Mouse (Mus musculus) CH12.LX (cell line): ENCODE measurements at regions not wholly inside any gene's neighbourhood (a gene's known extent, or its start where the extent isn't known, plus 50 kb on each side); places are given as distances from the start of the nearest gene placed in this dataset.

Experiments used
- DNase-seq: peaks from one replicate; pipeline ENCODE4 v3.0.0-alpha.2; 2013; ENCODE audit errors: extremely low read depth
- H3K27ac ChIP-seq: 2 replicates; pipeline ENCODE4 v1.5.1; 2012; ENCODE audit warnings: low read depth, mild to moderate bottlenecking, control low read depth, moderate library complexity; ENCODE audit not compliant: insufficient read depth
- H3K27me3 ChIP-seq: replicated peaks from 2 replicates; pipeline ENCODE3; 2012; ENCODE audit warnings: inconsistent platforms
- H3K36me3 ChIP-seq, 2 experiments: replicated peaks in 1 of 2; 2 replicates each; pipeline versions ENCODE3 to v1.6.1; 2012; ENCODE audit warnings: inconsistent platforms in 1 of 2, low read length in 1 of 2, mild to moderate bottlenecking in 1 of 2, mixed read lengths in 1 of 2, moderate library complexity in 1 of 2; ENCODE audit not compliant: control insufficient read depth in 1 of 2, insufficient read depth in 1 of 2
- H3K4me1 ChIP-seq, 2 experiments: 2 replicates each; pipeline ENCODE4 v1.6.1; 2012; ENCODE audit warnings: inconsistent platforms in 1 of 2, moderate library complexity in 1 of 2; ENCODE audit not compliant: insufficient read depth in 2 of 2, control insufficient read depth in 1 of 2
- H3K4me2 ChIP-seq: 2 replicates; pipeline ENCODE4 v1.6.1; 2012; ENCODE audit warnings: low read depth, mild to moderate bottlenecking, control low read depth; ENCODE audit not compliant: poor library complexity, insufficient read depth, severe bottlenecking
- H3K4me3 ChIP-seq, 3 experiments: fragments of 150-350 bp in 1 of 3; sonication (generic) in 1 of 3; replicated peaks in 1 of 3; 2 replicates each; pipeline versions ENCODE3 to v1.5.1; 2011 to 2012; ENCODE audit warnings: low read depth in 2 of 3, low read length in 2 of 3, mild to moderate bottlenecking in 2 of 3, moderate library complexity in 2 of 3, control low read depth in 1 of 3, improper control_type of control experiment in 1 of 3, inconsistent platforms in 1 of 3, mixed read lengths in 1 of 3; ENCODE audit not compliant: poor library complexity in 1 of 3
- H3K79me2 ChIP-seq: replicated peaks from 2 replicates; pipeline ENCODE4 v1.6.1; 2012; ENCODE audit warnings: mild to moderate bottlenecking, moderate library complexity; ENCODE audit not compliant: control insufficient read depth, poor library complexity, insufficient read depth, severe bottlenecking; ENCODE audit errors: extremely low read depth
- H3K9ac ChIP-seq: 2 replicates; pipeline ENCODE4 v1.6.1; 2012; ENCODE audit warnings: low read depth, mild to moderate bottlenecking, control low read depth, moderate library complexity; ENCODE audit not compliant: insufficient read depth
- H3K9me3 ChIP-seq: replicated peaks from 2 replicates; pipeline ENCODE3; 2012; ENCODE audit warnings: low read length, inconsistent platforms, mixed read lengths
- BHLHE40 ChIP-seq: IDR thresholded peaks from 2 replicates; pipeline ENCODE4 v1.6.1; 2011; ENCODE audit warnings: mild to moderate bottlenecking, low read depth, low read length, improper control_type of control experiment
- CTCF ChIP-seq, 2 experiments: IDR thresholded peaks in 1 of 2; conservative IDR thresholded peaks in 1 of 2; 2 replicates each; pipeline ENCODE4 v1.5.1; 2011 to 2012; ENCODE audit warnings: low read depth in 2 of 2, low read length in 2 of 2, improper control_type of control experiment in 1 of 2, inconsistent platforms in 1 of 2, mild to moderate bottlenecking in 1 of 2, moderate library complexity in 1 of 2
- E2F4 ChIP-seq: IDR thresholded peaks from 2 replicates; pipeline ENCODE4 v1.6.1; 2011; ENCODE audit warnings: low read depth, low read length, improper control_type of control experiment; ENCODE audit not compliant: insufficient replicate concordance
- ELF1 ChIP-seq: IDR thresholded peaks from 2 replicates; pipeline ENCODE4 v1.6.1; 2014; ENCODE audit warnings: low read depth, mild to moderate bottlenecking, inconsistent platforms, low read length, improper control_type of control experiment
- ETS1 ChIP-seq: conservative IDR thresholded peaks from 2 replicates; pipeline ENCODE4 v1.6.1; 2012; ENCODE audit warnings: low read depth, mild to moderate bottlenecking, inconsistent platforms, low read length, improper control_type of control experiment, moderate library complexity
- GABPA ChIP-seq: IDR thresholded peaks from 2 replicates; pipeline ENCODE4 v1.6.1; 2012; ENCODE audit warnings: low read depth, low read length, improper control_type of control experiment, inconsistent platforms; ENCODE audit not compliant: insufficient replicate concordance
- IRF4 ChIP-seq: IDR thresholded peaks from 2 replicates; pipeline ENCODE4 v1.6.1; 2014; ENCODE audit warnings: low read depth, mild to moderate bottlenecking, inconsistent platforms, low read length, improper control_type of control experiment
- JUN ChIP-seq: IDR thresholded peaks from 2 replicates; pipeline ENCODE4 v1.6.1; 2011; ENCODE audit warnings: low read depth, mild to moderate bottlenecking, low read length, improper control_type of control experiment, moderate library complexity; ENCODE audit not compliant: insufficient read depth
- JUND ChIP-seq: conservative IDR thresholded peaks from 2 replicates; pipeline ENCODE4 v1.6.1; 2011; ENCODE audit warnings: low read depth, low read length, improper control_type of control experiment
- MAZ ChIP-seq: IDR thresholded peaks from 2 replicates; pipeline ENCODE4 v1.6.1; 2012; ENCODE audit warnings: low read depth, mild to moderate bottlenecking, inconsistent platforms, low read length, improper control_type of control experiment, moderate library complexity
- MEF2A ChIP-seq: IDR thresholded peaks from 2 replicates; pipeline ENCODE4 v1.6.1; 2014; ENCODE audit warnings: low read depth, mild to moderate bottlenecking, inconsistent platforms, low read length, improper control_type of control experiment, borderline replicate concordance
- MXI1 ChIP-seq: IDR thresholded peaks from 2 replicates; pipeline ENCODE4 v1.6.1; 2011; ENCODE audit warnings: mild to moderate bottlenecking, low read depth, low read length, improper control_type of control experiment
- MYC ChIP-seq: IDR thresholded peaks from 2 replicates; pipeline ENCODE4 v1.6.1; 2011; ENCODE audit warnings: low read depth, mild to moderate bottlenecking, improper control_type of control experiment, low read length
- NELFE ChIP-seq: IDR thresholded peaks from 2 replicates; pipeline ENCODE4 v1.6.1; 2011; ENCODE audit warnings: low read depth, low read length, improper control_type of control experiment
- POLR2AphosphoS2 ChIP-seq: IDR thresholded peaks from 2 replicates; pipeline ENCODE4 v1.6.1; 2011; ENCODE audit warnings: low read depth, low read length, improper control_type of control experiment
- RAD21 ChIP-seq: IDR thresholded peaks from 2 replicates; pipeline ENCODE4 v1.6.1; 2011; ENCODE audit warnings: low read depth, mild to moderate bottlenecking, low read length, improper control_type of control experiment, moderate library complexity
- SMC3 ChIP-seq: IDR thresholded peaks from 2 replicates; pipeline ENCODE4 v1.6.1; 2011; ENCODE audit warnings: low read depth, low read length, improper control_type of control experiment
- TCF12 ChIP-seq: IDR thresholded peaks from 2 replicates; pipeline ENCODE4 v1.6.1; 2014; ENCODE audit warnings: low read depth, mild to moderate bottlenecking, inconsistent platforms, low read length, improper control_type of control experiment
- USF2 ChIP-seq: conservative IDR thresholded peaks from 2 replicates; pipeline ENCODE4 v1.6.1; 2011; ENCODE audit warnings: low read depth, low read length, improper control_type of control experiment
- ZMIZ1 ChIP-seq: IDR thresholded peaks from 2 replicates; pipeline ENCODE4 v1.6.1; 2012; ENCODE audit warnings: low read depth, mild to moderate bottlenecking, inconsistent platforms, low read length, improper control_type of control experiment
- dilution Hi-C: fragments of 300-500 bp; cut with MboI; formaldehyde crosslinking; loops from 2 replicates; pipeline ENCODE4 v1.14.3; 2020; ENCODE audit warnings: low sequenced_read_pairs; ENCODE audit not compliant: extremely low pct_unique_long_range_greater_than_20kb, extremely low pct_ligation_motif_present
- in situ Hi-C: fragments of 300-500 bp; cut with MboI; formaldehyde crosslinking; loops from 3 replicates; pipeline ENCODE4 v1.14.3; 2019; ENCODE audit warnings: low sequenced_read_pairs, low pct_ligation_motif_present, low pct_unique_long_range_greater_than_20kb, mixed read lengths

GRCm38 (mm10) chr5:67532756-67533255 is 74.9 kb upstream of the Shisa3 start:
- TF ChIP-seq GABPA (no peak), TCF12 (no peak), IRF4 (no peak), ZMIZ1 (no peak), ETS1 (no peak), SMC3 (no peak), POLR2AphosphoS2 (no peak), ELF1 (no peak)
- Histone ChIP-seq H3K4me3 (no peak overlapping the region), H3K27me3 (no peaks in the 10 kb centered on the region), H3K27ac (no peak overlapping the region), H3K79me2 (no peaks in the 10 kb centered on the region), H3K4me2 (peak overlapping the region; percentile 51; the same call in 1 of the 2 replicates), H3K9me3 (no peaks in the 10 kb centered on the region), H3K9ac (no peak overlapping the region), H3K4me1 (0 out of 4 replicates have a peak, but pooled peaks cover 2 to 6% of the 10 kb centered on the region in 2 experiments), H3K36me3 (no peaks in the 10 kb centered on the region)
- in situ Hi-C loops (loop anchor here (5.0 to 25.0 kb wide), 3 partner anchors 194 to 579 kb away; no protein-coding TSS in a partner anchor), dilution Hi-C loops (no loop called here)
- no peak for DNase-seq

GRCm38 (mm10) chr5:67534056-67534455 is 73.6 kb upstream of the Shisa3 start:
- Histone ChIP-seq H3K27me3 (no peaks in the 10 kb centered on the region), H3K79me2 (no peaks in the 10 kb centered on the region), H3K36me3 (no peaks in the 10 kb centered on the region), H3K9me3 (no peaks in the 10 kb centered on the region), H3K27ac (no peak overlapping the region), H3K4me2 (peak overlapping the region; percentile 26; the same call in 1 of the 2 replicates), H3K9ac (no peak overlapping the region), H3K4me3 (no peak overlapping the region), H3K4me1 (0 out of 4 replicates have a peak, but pooled peaks cover 2 to 6% of the 10 kb centered on the region in 2 experiments)
- in situ Hi-C loops = loop anchor here (5.0 to 25.0 kb wide), 3 partner anchors 193 to 578 kb away; no protein-coding TSS in a partner anchor
- DNase-seq = peak; percentile 8
- TF ChIP-seq SMC3 = peak; percentile 59
- peak in 1 of 2 experiments; percentile 60; a peak in 2 of 4 replicates for TF ChIP-seq CTCF (conservative IDR thresholded peaks at IDR 0.05 in 1 of 2, IDR thresholded peaks at IDR 0.05 in 1 of 2; ENCODE audit: low read depth in 2 of 2, low read length in 2 of 2)
- TF ChIP-seq RAD21 = peak; percentile 32
- TF ChIP-seq USF2 = no peak
- dilution Hi-C loops = no loop called here

- no peaks in the 10 kb centered on the region for H3K79me2 ChIP-seq
- no peaks in the 10 kb centered on the region for H3K9me3 ChIP-seq
- H3K4me2 ChIP-seq = no peak overlapping the region
- in situ Hi-C loops (loop anchor here (25.0 kb wide), 2 partner anchors 474 to 574 kb away; no protein-coding TSS in a partner anchor), dilution Hi-C loops (no loop called here)
- no peak overlapping the region for H3K27ac ChIP-seq
- no peak overlapping the region for H3K4me3 ChIP-seq
- DNase-seq = no peak
- no peaks in the 10 kb centered on the region for H3K36me3 ChIP-seq
- H3K27me3 ChIP-seq = no peaks in the 10 kb centered on the region
- no peak overlapping the region for H3K9ac ChIP-seq
- TF ChIP-seq BHLHE40 (no peak), NELFE (no peak), MXI1 (no peak), E2F4 (no peak), MEF2A (no peak), MYC (no peak), JUN (no peak), POLR2AphosphoS2 (no peak), JUND (no peak), TCF12 (no peak), MAZ (no peak), ZMIZ1 (no peak)
- H3K4me1 ChIP-seq = no peaks in the 10 kb centered on the region
Observed at GRCm38 (mm10) chr5:67537990-67538389, 69.7 kb upstream of the Shisa3 start.
